Mouse (Mus musculus) liver, embryonic 14.5 days (tissue): ENCODE results near the gene Reep3. TPM values are rescaled to one million over a fixed set of nuclear protein-coding genes. Genes with fewer than 3 reads are reported as not detected.

Source experiments
- ATAC-seq: fragments of 200-750 bp; cut with Nextera tagmentation; 2 replicates; pipeline ENCODE4 v1.8.0; 2017; ENCODE audit warnings: moderate number of reproducible peaks, mild to moderate bottlenecking, moderate library complexity; ENCODE audit not compliant: insufficient read depth
- DNase-seq, 3 experiments: peaks; one replicate each; pipeline ENCODE4 v3.0.0-alpha.2; 2012 to 2013; ENCODE audit warnings: low read depth in 3 of 3, low spot score in 3 of 3
- H3K27ac ChIP-seq: fragments of 300-500 bp; sonication (generic); 2 replicates; pipeline ENCODE4 v1.5.1; 2014; ENCODE audit warnings: moderate library complexity, mild to moderate bottlenecking, control low read depth, inconsistent platforms
- H3K27me3 ChIP-seq: fragments of 300-500 bp; sonication (generic); 2 replicates; pipeline ENCODE4 v1.6.1; 2014; ENCODE audit warnings: mild to moderate bottlenecking, low read length, moderate library complexity; ENCODE audit not compliant: control insufficient read depth, insufficient read depth
- H3K36me3 ChIP-seq: fragments of 300-500 bp; sonication (generic); replicated peaks from 2 replicates; pipeline ENCODE4 v1.6.1; 2014; ENCODE audit warnings: low read depth; ENCODE audit not compliant: control insufficient read depth, insufficient read depth
- H3K4me1 ChIP-seq, 2 experiments: fragments of 200-500 bp in 1 of 2; fragments of 300-500 bp in 1 of 2; sonication (generic) in 1 of 2; replicated peaks; 2 replicates each; pipeline ENCODE4 v1.6.1; 2012 to 2014; ENCODE audit warnings: antibody characterized with exemption in 1 of 2, inconsistent platforms in 1 of 2, low read length in 1 of 2; ENCODE audit not compliant: control insufficient read depth in 2 of 2, insufficient read depth in 2 of 2
- H3K4me2 ChIP-seq: fragments of 300-500 bp; sonication (generic); 2 replicates; pipeline ENCODE4 v1.6.1; 2014; ENCODE audit warnings: low read depth, mild to moderate bottlenecking, control low read depth, moderate library complexity
- H3K4me3 ChIP-seq, 2 experiments: fragments of 200-500 bp in 1 of 2; fragments of 300-500 bp in 1 of 2; sonication (generic) in 1 of 2; 2 replicates each; pipeline ENCODE4 v1.5.1; 2012 to 2014; ENCODE audit warnings: low read depth in 2 of 2, low read length in 2 of 2, mild to moderate bottlenecking in 2 of 2, control low read depth in 1 of 2, inconsistent platforms in 1 of 2, moderate library complexity in 1 of 2; ENCODE audit not compliant: insufficient read depth in 1 of 2
- H3K9ac ChIP-seq: fragments of 300-500 bp; sonication (generic); replicated peaks from 2 replicates; pipeline ENCODE4 v1.6.1; 2014; ENCODE audit warnings: mild to moderate bottlenecking, control low read depth, moderate library complexity
- H3K9me3 ChIP-seq: fragments of 300-500 bp; sonication (generic); 2 replicates; pipeline ENCODE4 v1.6.1; 2016; ENCODE audit warnings: low read length, mixed read lengths; ENCODE audit not compliant: control insufficient read depth
- CTCF ChIP-seq: IDR thresholded peaks from 2 replicates; pipeline ENCODE4 v1.5.1; 2016; ENCODE audit warnings: antibody characterized with exemption, low read depth, control low read depth
- EP300 ChIP-seq: IDR thresholded peaks from 2 replicates; pipeline ENCODE4 v1.6.1; 2016; ENCODE audit warnings: antibody characterized with exemption, low read depth
- WGBS: fragments of 180-500 bp; shearing (Covaris S2); extraction: QIAGEN DNeasy Blood & Tissue Kit; methylation state at CpG from one replicate; pipeline ENCODE4 v1.1.7; 2014; ENCODE audit not compliant: insufficient replicate concordance; 5-methylcytosine and 5-hydroxymethylcytosine counted together
- polyA plus RNA-seq, 2 experiments: library from polyadenylated mRNA; depleted of rRNA in 1 of 2; stranded (reverse) in 1 of 2; unstranded in 1 of 2; fragments of >200 nt; fragmentation: Nextera tagmentation in 1 of 2; extraction: Ambion mirVana in 1 of 2; gene quantifications; 2 replicates each; pipeline versions ENCODE4 v1.2.1 to v1.2.3; 2012 to 2014

The Reep3 gene
- polyA plus RNA-seq, 2 experiments: 3.9 to 5.1 TPM

- no peaks in the 10 kb centered on the region for H3K9me3 ChIP-seq
- ATAC-seq (no peak), DNase-seq (no peak)
- no peak overlapping the region for H3K27ac ChIP-seq
- no peak overlapping the region for H3K4me3 ChIP-seq
- no peak for TF ChIP-seq CTCF
- no peak for TF ChIP-seq EP300
- H3K27me3 ChIP-seq: no peaks in the 10 kb centered on the region
- H3K4me2 ChIP-seq: no peak overlapping the region
- WGBS: 79% methylated on average over 23 of the region's 23 CpGs
- H3K9ac ChIP-seq: no peak overlapping the region
- H3K36me3 ChIP-seq: no peaks in the 10 kb centered on the region
- no peaks in the 10 kb centered on the region for H3K4me1 ChIP-seq
These were observed 126.2 kb downstream of the Reep3 start for GRCm38 (mm10) chr10:66970336-66971115.

- H3K27me3 ChIP-seq: no peaks in the 10 kb centered on the region
- ATAC-seq (no peak), DNase-seq (no peak)
- H3K4me2 ChIP-seq: no peak overlapping the region
- H3K4me3 ChIP-seq: no peak overlapping the region
- H3K9ac ChIP-seq: no peak overlapping the region
- no peaks in the 10 kb centered on the region for H3K4me1 ChIP-seq
- TF ChIP-seq CTCF: no peak
- no peak for TF ChIP-seq EP300
- no peak overlapping the region for H3K27ac ChIP-seq
- H3K9me3 ChIP-seq: no peaks in the 10 kb centered on the region
- H3K36me3 ChIP-seq: no peaks in the 10 kb centered on the region
- 50% methylated on average over 2 of the region's 2 CpGs for WGBS
These were observed 127.2 kb downstream of the Reep3 start for GRCm38 (mm10) chr10:66969581-66969980.

DNA sequence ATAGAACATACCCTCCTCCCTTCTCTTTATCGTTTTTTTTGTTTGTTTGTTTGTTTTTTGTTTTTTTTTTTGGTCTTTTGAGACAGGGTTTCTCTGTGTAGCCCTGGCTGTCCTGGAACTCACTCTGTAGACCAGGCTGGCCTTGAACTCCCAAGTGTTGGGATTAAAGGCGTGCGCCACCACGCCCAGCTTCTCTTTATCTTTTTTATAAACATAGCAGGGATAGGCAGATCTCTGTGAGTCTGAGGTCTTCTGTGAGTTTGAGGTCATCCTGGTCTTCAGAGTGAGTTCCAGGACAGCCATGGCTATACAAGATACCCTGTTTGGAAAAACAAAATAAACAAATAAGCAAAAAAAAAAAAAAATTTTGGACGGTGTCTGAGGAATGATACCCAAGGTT, 127.7 kb downstream of the Reep3 start:
- DNase-seq: no peak
- Histone ChIP-seq H3K27me3 (no peaks in the 10 kb centered on the region), H3K27ac (no peak overlapping the region), H3K4me3 (no peak overlapping the region), H3K36me3 (no peaks in the 10 kb centered on the region), H3K4me1 (no peaks in the 10 kb centered on the region), H3K9ac (no peak overlapping the region), H3K4me2 (no peak overlapping the region), H3K9me3 (no peaks in the 10 kb centered on the region)
- no peak for ATAC-seq
- TF ChIP-seq EP300 (no peak), CTCF (no peak)
- 62% methylated on average over 5 of the region's 5 CpGs for WGBS

- Histone ChIP-seq H3K9me3 (no peaks in the 10 kb centered on the region), H3K27ac (no peak overlapping the region), H3K4me1 (no peaks in the 10 kb centered on the region), H3K27me3 (no peaks in the 10 kb centered on the region), H3K9ac (no peak overlapping the region), H3K4me3 (no peak overlapping the region), H3K36me3 (no peaks in the 10 kb centered on the region), H3K4me2 (no peak overlapping the region)
- TF ChIP-seq EP300 (no peak), CTCF (no peak)
- 71% methylated on average over 4 of the region's 4 CpGs for WGBS
- DNase-seq (no peak), ATAC-seq (no peak)
These were observed 128.2 kb downstream of the Reep3 start for GRCm38 (mm10) chr10:66968541-66968940.

DNA sequence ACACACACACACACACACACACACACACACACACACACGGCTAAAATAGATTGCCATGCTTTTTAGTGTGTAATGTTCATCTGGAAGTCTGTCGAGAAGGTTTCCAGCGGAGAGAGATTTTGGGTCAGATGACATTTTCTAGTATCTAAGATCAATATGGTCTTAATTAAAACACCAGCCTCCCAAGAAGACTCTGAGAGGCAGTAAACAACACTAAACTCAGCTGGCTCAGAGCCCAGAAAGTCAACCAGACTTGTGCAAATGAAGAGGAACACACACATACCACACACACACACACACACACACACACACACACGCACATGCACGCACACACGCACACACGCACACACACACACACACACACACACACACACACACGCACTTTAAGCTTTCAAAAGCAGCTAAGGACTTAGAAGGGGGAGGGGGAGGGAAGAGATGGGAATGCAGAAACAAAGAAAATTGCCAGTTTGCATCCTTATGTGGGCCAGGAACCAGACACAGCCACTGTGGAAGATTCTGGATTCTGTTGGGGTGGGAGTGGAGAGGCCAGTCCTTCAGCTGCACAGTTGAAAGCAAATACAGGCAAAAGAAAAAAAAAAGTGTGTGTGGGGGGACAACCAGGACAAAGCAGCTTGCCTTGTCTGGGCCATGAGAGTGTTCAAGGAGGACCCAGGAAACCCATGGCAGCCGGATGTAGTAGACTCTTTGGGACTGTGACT, 130.2 kb downstream of the Reep3 start:
- ATAC-seq: no peak
- Histone ChIP-seq H3K9me3 (no peaks in the 10 kb centered on the region), H3K9ac (no peak overlapping the region), H3K4me1 (no peaks in the 10 kb centered on the region), H3K4me2 (no peak overlapping the region), H3K4me3 (no peak overlapping the region), H3K27ac (no peak overlapping the region), H3K27me3 (no peaks in the 10 kb centered on the region), H3K36me3 (no peaks in the 10 kb centered on the region)
- no peak for DNase-seq
- WGBS: 61% methylated on average over 9 of the region's 9 CpGs
- TF ChIP-seq EP300 (no peak), CTCF (no peak)
